Mouse (Mus musculus): Measurements from ENCODE around the gene Atp6v0c. TPM values are rescaled to one million over a fixed set of nuclear protein-coding genes. Genes with fewer than 3 reads are reported as not detected.
A peak's percentile ranks its signal among the peaks of the same experiment; 100 is the strongest.

Gene Atp6v0c
- polyA plus RNA-seq, 2 experiments: 487 to 522 TPM

DNA sequence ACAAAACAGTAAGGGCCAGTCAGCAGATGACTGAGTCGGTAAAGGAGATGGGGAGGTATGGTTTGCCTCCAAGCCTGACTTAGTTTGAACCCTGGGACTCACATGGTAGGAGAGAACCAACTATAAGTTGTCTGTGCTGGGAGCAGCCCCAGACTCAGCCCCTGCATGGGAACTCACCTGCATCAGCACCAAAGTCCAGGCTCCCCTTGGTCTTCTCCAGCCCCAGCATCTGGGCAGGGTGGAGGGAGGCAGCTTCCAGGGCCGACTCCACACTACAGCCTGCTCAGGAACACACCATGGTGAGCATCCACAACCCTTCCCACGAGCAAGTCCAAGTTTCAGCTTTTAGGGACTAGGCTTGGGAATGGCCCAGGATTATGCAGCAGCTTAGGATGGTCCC, 13.1 kb downstream of the Atp6v0c start:
- no peak for DNase-seq (ENCODE audit: low spot score)
- no peak overlapping the region for H3K27ac ChIP-seq (replicated peaks; ENCODE audit: low read depth, low read length)
- no peak overlapping the region for H3K9ac ChIP-seq (ENCODE audit: low read depth, low read length, severe bottlenecking)
- ATAC-seq (ENCODE audit: low FRiP score, low read depth): no peak
- H3K9me3 ChIP-seq (ENCODE audit: control insufficient read depth, low read length): no peaks in the 10 kb centered on the region
- H3K4me2 ChIP-seq (replicated peaks; ENCODE audit: low read depth, low read length, severe bottlenecking): no peak overlapping the region
- H3K4me1 ChIP-seq (ENCODE audit: control insufficient read depth, insufficient read depth, low read length): peaks cover 5% of the 10 kb centered on the region; the same call in 1 of the 2 replicates
- WGBS: 79% methylated on average over 3 of the region's 3 CpGs
- no peak for TF ChIP-seq POLR2A (IDR thresholded peaks at IDR 0.05; ENCODE audit: borderline replicate concordance, extremely low read depth, insufficient read depth, insufficient read length)
- H3K36me3 ChIP-seq (ENCODE audit: control insufficient read depth, insufficient read depth, low read length): peaks cover 25% of the 10 kb centered on the region
- H3K4me3 ChIP-seq (replicated peaks; ENCODE audit: low read length): no peak overlapping the region
- no peaks in the 10 kb centered on the region for H3K27me3 ChIP-seq (ENCODE audit: control insufficient read depth, insufficient read depth, low read length)

- no peaks in the 10 kb centered on the region for H3K9me3 ChIP-seq (ENCODE audit: control insufficient read depth, low read length)
- H3K4me2 ChIP-seq (replicated peaks; ENCODE audit: low read depth, low read length, severe bottlenecking): no peak overlapping the region
- no peak for DNase-seq (ENCODE audit: low spot score)
- 87% methylated on average over 9 of the region's 9 CpGs for WGBS
- H3K4me3 ChIP-seq (replicated peaks; ENCODE audit: low read length): no peak overlapping the region
- H3K27me3 ChIP-seq (ENCODE audit: control insufficient read depth, insufficient read depth, low read length): no peaks in the 10 kb centered on the region
- H3K9ac ChIP-seq (ENCODE audit: low read depth, low read length, severe bottlenecking): no peak overlapping the region
- H3K36me3 ChIP-seq (ENCODE audit: control insufficient read depth, insufficient read depth, low read length): peaks cover 25% of the 10 kb centered on the region
- peaks cover 5% of the 10 kb centered on the region; the same call in 1 of the 2 replicates for H3K4me1 ChIP-seq (ENCODE audit: control insufficient read depth, insufficient read depth, low read length)
- no peak for TF ChIP-seq POLR2A (IDR thresholded peaks at IDR 0.05; ENCODE audit: borderline replicate concordance, extremely low read depth, insufficient read depth, insufficient read length)
- no peak for ATAC-seq (ENCODE audit: low FRiP score, low read depth)
- H3K27ac ChIP-seq (replicated peaks; ENCODE audit: low read depth, low read length): no peak overlapping the region
Measured at GRCm38 (mm10) chr17:24155742-24156141, 13.8 kb downstream of the Atp6v0c start.

GRCm38 (mm10) chr17:24154463-24154862, 15.0 kb downstream of the Atp6v0c start:
- 71% methylated on average over 3 of the region's 3 CpGs for WGBS
- ATAC-seq (ENCODE audit: low FRiP score, low read depth) (no peak), DNase-seq (ENCODE audit: low spot score) (no peak)

DNA sequence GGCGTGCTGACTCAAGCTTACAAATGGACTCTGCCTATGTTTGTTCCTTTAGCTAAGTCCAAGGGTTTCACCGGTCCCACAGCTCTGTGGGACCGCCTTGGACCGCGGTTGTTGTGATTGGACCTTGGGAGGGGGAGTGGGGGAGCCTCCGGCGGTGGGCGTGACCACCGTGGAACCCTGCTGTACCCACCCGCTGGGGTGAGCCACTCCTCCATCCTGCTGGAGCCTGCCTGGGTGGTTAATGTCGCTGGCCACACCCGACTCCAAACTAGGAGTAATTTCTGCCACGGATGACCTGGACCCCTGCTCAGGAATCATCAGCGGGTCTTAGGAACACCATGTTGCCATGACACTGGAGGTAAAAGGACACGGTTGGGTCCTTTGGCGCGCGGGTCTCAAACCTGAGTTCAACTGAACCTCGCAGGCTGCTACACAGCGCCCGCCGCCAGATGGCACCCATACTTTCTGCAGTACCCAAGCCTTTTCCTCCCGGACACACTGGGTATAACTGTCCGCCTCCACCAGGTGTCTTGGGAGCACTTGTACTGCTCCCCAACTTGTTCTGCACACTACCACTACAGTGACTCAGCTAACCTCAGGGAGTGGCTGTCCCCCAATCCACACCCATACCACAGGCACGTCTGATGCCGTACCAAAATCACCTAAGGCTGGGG, 17.5 kb downstream of the Atp6v0c start:
- H3K4me2 ChIP-seq (replicated peaks; ENCODE audit: low read depth, low read length, severe bottlenecking): peak overlapping the region; percentile 61
- ATAC-seq (ENCODE audit: low FRiP score, low read depth) (peak; percentile 89), DNase-seq (ENCODE audit: low spot score) (peak; percentile 75)
- H3K27ac ChIP-seq (replicated peaks; ENCODE audit: low read depth, low read length): no peak overlapping the region
- peak overlapping the region; percentile 51 for H3K9ac ChIP-seq (ENCODE audit: low read depth, low read length, severe bottlenecking)
- no peaks in the 10 kb centered on the region for H3K27me3 ChIP-seq (ENCODE audit: control insufficient read depth, insufficient read depth, low read length)
- peaks cover 5% of the 10 kb centered on the region; the same call in 1 of the 2 replicates for H3K4me1 ChIP-seq (ENCODE audit: control insufficient read depth, insufficient read depth, low read length)
- TF ChIP-seq POLR2A (IDR thresholded peaks at IDR 0.05; ENCODE audit: borderline replicate concordance, extremely low read depth, insufficient read depth, insufficient read length): no peak
- H3K9me3 ChIP-seq (ENCODE audit: control insufficient read depth, low read length): no peaks in the 10 kb centered on the region
- peaks cover 13% of the 10 kb centered on the region for H3K36me3 ChIP-seq (ENCODE audit: control insufficient read depth, insufficient read depth, low read length)
- H3K4me3 ChIP-seq (replicated peaks; ENCODE audit: low read length): peak overlapping the region; percentile 34
- WGBS: under 1% methylated on average over 24 of the region's 26 CpGs

More at GRCm38 (mm10) chr17:24154463-24154862, 15.0 kb downstream of the Atp6v0c start:
- no peak overlapping the region for H3K4me2 ChIP-seq (replicated peaks; ENCODE audit: low read depth, low read length, severe bottlenecking)
- H3K4me1 ChIP-seq (ENCODE audit: control insufficient read depth, insufficient read depth, low read length): peaks cover 5% of the 10 kb centered on the region; the same call in 1 of the 2 replicates
- H3K36me3 ChIP-seq (ENCODE audit: control insufficient read depth, insufficient read depth, low read length): peaks cover 25% of the 10 kb centered on the region
- no peaks in the 10 kb centered on the region for H3K9me3 ChIP-seq (ENCODE audit: control insufficient read depth, low read length)
- no peak overlapping the region for H3K9ac ChIP-seq (ENCODE audit: low read depth, low read length, severe bottlenecking)
- no peak overlapping the region for H3K27ac ChIP-seq (replicated peaks; ENCODE audit: low read depth, low read length)
- no peak for TF ChIP-seq POLR2A (IDR thresholded peaks at IDR 0.05; ENCODE audit: borderline replicate concordance, extremely low read depth, insufficient read depth, insufficient read length)
- no peaks in the 10 kb centered on the region for H3K27me3 ChIP-seq (ENCODE audit: control insufficient read depth, insufficient read depth, low read length)
- H3K4me3 ChIP-seq (replicated peaks; ENCODE audit: low read length): no peak overlapping the region

- H3K4me2 ChIP-seq (replicated peaks; ENCODE audit: low read depth, low read length, severe bottlenecking): peak overlapping the region; percentile 61
- no peak for ATAC-seq (ENCODE audit: low FRiP score, low read depth)
- H3K36me3 ChIP-seq (ENCODE audit: control insufficient read depth, insufficient read depth, low read length): peaks cover 10% of the 10 kb centered on the region
- H3K4me1 ChIP-seq (ENCODE audit: control insufficient read depth, insufficient read depth, low read length): peaks cover 5% of the 10 kb centered on the region; the same call in 1 of the 2 replicates
- H3K9me3 ChIP-seq (ENCODE audit: control insufficient read depth, low read length): no peaks in the 10 kb centered on the region
- 8% methylated on average over 7 of the region's 7 CpGs for whole genome bisulfite sequencing
- H3K27me3 ChIP-seq (ENCODE audit: control insufficient read depth, insufficient read depth, low read length): no peaks in the 10 kb centered on the region
- H3K4me3 ChIP-seq (replicated peaks; ENCODE audit: low read length): peak overlapping the region; percentile 34
- no peak for DNase-seq (ENCODE audit: low spot score)
- H3K9ac ChIP-seq (ENCODE audit: low read depth, low read length, severe bottlenecking): no peak overlapping the region; the same call in 1 of the 2 replicates
- no peak for TF ChIP-seq POLR2A (IDR thresholded peaks at IDR 0.05; ENCODE audit: borderline replicate concordance, extremely low read depth, insufficient read depth, insufficient read length)
- no peak overlapping the region for H3K27ac ChIP-seq (replicated peaks; ENCODE audit: low read depth, low read length)
Measured at GRCm38 (mm10) chr17:24151382-24151781, 18.1 kb downstream of the Atp6v0c start.
